Mouse (Mus musculus) layer of hippocampus, postnatal 25 days (tissue): Measurements from ENCODE around the gene Frrs1l. TPM values are rescaled to one million over a fixed set of nuclear protein-coding genes. Genes with fewer than 3 reads are reported as not detected.

ENCODE experiments used
- DNase-seq, 2 experiments: peaks; one replicate each; pipeline ENCODE4 v3.0.0; 2022; ENCODE audit warnings: mixed read lengths in 2 of 2, low spot score in 1 of 2; ENCODE audit errors: extremely low spot score in 1 of 2
- total RNA-seq, 2 experiments: library from RNA; stranded (reverse); gene quantifications; 2 replicates each; pipeline ENCODE4 v1.2.3; 2021

The Frrs1l gene
- total RNA-seq, 2 experiments from 2014 or later, result 202 to 207 TPM

DNA sequence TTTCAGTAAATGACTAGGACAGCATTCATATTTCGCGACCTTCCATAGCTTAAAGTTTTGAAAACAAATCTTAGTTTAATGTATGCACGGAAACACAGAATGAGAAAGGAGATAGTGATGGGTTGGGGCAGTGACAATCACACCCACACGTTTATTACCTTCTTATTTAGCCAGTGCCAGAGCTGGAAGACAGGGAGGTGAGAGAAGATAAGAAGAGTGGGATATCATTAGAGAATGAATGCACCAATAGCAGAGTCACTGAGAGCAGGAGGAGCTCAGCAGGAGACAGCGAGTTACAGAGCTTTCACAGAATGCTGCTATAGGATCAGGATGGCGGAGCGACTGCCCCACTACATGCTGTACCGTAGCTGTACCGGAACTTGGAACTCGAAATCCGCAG is 68.0 kb downstream of the Frrs1l start:
- DNase-seq, result no peak

DNA sequence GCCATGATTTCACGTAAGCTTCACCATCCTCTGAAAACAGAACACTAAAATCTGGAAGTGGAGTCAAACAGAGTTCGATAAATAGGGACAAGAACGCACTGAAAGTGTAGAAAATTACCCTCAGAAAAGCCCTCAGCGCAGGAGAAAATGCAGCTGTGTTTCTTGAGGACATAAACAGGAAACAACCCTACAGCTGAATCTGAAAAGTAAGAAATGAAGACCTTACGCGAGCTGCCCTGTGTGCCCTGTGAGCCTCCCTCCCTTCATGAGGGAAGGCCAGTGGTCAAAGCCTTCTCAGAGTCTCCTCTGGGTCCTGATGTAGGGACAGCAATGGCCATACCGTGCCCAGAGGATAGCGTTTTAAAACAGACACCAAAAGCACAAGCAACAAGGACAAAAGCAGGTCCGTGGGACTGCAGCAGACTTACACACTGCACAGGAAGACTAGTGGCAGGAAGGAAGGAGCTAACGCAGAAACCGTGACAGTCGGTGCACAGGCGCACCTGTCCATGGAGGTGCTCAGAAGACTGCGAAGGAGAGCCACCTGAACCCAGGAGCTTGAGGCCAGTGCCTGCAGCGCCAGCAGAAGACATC is 74.4 kb downstream of the Frrs1l start:
- no peak for DNase-seq

DNA sequence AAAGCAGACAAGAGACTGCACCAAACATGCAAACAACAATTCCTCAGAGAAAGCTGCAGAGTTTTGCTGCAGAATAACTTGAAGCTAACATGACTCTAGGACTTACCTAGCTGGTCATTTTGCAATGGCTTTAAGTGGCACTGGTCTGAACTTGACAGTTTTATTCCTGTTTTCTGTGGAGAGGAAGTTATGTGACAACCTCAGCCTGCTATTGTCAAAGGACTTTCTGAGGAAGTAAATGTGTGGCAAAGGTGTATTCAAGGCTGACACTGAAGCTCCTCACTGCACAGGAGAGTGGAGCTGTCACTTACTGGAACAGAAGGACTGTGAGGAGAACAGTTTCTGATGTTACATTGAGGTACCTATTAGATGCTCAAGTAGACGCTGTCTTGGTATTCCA is 75.4 kb downstream of the Frrs1l start:
- DNase-seq, result no peak

DNA sequence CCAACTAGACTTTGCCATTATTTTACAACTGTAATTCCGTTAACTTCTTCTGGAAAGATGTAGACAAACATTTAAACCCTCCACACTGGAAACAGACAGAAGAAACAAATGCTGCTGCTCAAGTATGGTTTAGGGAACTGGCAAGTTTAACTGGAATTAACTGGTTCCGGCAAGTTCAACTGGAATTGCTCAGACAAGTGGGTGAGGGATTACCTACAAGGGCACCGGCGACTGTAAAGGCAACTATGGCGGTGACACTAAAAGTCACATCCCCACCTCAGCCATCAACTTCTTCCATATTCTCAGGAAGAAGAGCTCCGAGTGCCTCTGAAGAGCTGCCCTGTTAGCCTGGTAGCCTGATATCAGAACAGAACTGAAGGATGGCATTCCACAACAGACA is 75.9 kb downstream of the Frrs1l start:
- no peak for DNase-seq

DNA sequence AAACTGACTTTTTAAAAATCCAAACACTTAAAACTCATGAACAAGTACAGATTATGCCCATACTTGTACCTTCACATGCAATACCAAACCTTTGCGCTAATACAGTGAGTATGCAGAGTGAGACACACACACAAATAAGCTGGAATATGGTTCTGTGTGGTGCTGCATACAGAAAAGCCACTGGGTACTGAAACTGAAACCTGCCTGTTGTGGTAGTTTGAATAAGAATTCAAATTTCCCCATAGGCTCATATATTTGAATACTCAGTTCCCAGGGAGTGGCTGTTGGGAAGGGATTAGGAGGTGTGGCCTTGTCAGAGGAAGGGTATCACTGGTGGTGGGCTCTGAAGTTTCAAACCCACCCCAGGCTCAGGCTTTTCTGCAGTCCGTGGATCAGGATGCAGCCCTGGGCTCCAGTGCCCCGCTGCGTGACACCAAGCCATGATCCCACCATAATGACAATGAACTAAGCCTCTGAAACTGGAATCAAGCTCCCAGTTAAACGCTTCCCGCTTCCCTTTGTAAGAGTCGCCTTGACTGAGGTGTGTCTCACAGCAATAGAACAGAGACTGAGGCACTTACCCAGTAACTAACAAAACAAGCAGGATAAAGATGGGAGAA is 77.7 kb downstream of the Frrs1l start:
- DNase-seq, result no peak

DNA sequence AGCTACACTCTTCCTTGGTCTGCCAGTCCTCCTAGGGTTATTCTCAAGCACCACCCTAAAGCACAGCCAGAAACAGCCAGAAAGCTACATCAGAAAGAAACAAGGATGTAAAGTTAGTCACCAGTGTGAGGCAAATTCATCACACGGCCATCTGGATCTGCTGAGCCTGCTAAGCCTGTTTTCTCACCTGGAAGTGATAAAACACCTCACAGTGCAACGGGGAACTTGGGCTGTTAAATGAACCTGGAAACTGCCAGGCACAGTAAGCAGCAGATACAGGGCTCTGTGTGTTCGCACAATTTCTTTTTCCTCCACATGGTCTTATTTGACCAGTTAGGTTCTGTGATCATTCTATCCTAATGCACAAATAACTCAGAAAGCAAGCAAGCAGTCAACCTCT is 80.6 kb downstream of the Frrs1l start:
- no peak for DNase-seq

DNA sequence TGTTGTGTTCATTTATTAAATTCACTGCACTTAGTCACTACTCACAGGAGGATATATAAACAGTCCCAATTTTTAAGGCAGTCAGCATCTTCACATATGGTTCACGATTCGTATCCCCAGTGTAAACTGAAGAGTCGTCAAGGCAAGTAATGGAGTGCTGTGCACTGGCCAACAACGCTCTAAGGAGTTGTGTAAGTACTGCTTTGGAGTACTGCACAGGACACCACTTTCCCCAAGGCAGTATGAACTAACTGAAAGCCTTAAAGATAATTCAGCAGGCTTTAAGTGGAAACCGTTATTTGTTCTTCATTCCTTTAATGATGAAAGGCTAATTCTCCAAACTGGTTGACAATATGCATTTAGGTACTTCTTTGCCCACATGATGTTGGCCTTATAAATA is 82.5 kb downstream of the Frrs1l start:
- DNase-seq, result no peak

Other genes starting within 250 kb of the Frrs1l start
- under 1 TPM in 1 of 2 experiments, not detected in 1; 0.25 TPM for gene Actl7b, start 248.9 kb downstream of the Frrs1l start, total RNA-seq
- not detected for gene Actl7a, start 247.0 kb downstream of the Frrs1l start, total RNA-seq
- gene Elp1, start 188.1 kb downstream of the Frrs1l start, total RNA-seq, result 10 to 100 TPM; 58.2 to 64.8 TPM
- gene Fam206a, start 188.0 kb downstream of the Frrs1l start, total RNA-seq, result 10 to 100 TPM; 17.3 to 18.2 TPM
- gene Ctnnal1, start 125.2 kb downstream of the Frrs1l start, total RNA-seq, result 10 to 100 TPM in 1 of 2 experiments, 1 to 10 TPM in 1; 9.8 to 15.9 TPM
- gene Tmem245, start 43.0 kb downstream of the Frrs1l start, total RNA-seq, result 10 to 100 TPM; 29.8 to 31.0 TPM
- 10 to 100 TPM; 19.0 to 21.0 TPM for gene Epb41l4b, start 153.0 kb upstream of the Frrs1l start, total RNA-seq